Mouse (Mus musculus) heart, adult 2 months (tissue): ENCODE data around the gene Trim47. TPM values are rescaled to one million over a fixed set of nuclear protein-coding genes. Genes with fewer than 3 reads are reported as not detected.

ENCODE experiments used
- DNase-seq, 2 experiments: peaks; one replicate each; pipeline ENCODE4 v3.0.0; 2021
- H3K27ac ChIP-seq: fragments of 200-600 bp; 2 replicates; pipeline ENCODE4 v1.8.1; 2022
- H3K27me3 ChIP-seq: fragments of 200-500 bp; 2 replicates; pipeline ENCODE4 v1.6.1; 2012; ENCODE audit warnings: mild to moderate bottlenecking, low read length, inconsistent platforms, mixed read lengths; ENCODE audit not compliant: control insufficient read depth, insufficient read depth
- H3K36me3 ChIP-seq: fragments of 200-500 bp; 2 replicates; pipeline ENCODE4 v1.6.1; 2012; ENCODE audit warnings: low read length, inconsistent platforms; ENCODE audit not compliant: control insufficient read depth, insufficient read depth
- H3K4me1 ChIP-seq: fragments of 200-500 bp; 2 replicates; pipeline ENCODE4 v1.6.1; 2011; ENCODE audit warnings: low read length; ENCODE audit not compliant: control insufficient read depth, insufficient read depth
- H3K4me3 ChIP-seq: fragments of 200-600 bp; 2 replicates; pipeline ENCODE4 v1.8.1; 2022
- H3K79me2 ChIP-seq: fragments of 200-500 bp; replicated peaks from 2 replicates; pipeline ENCODE4 v1.6.1; 2012; ENCODE audit warnings: mild to moderate bottlenecking, inconsistent platforms, low read length, moderate library complexity, mixed read lengths; ENCODE audit not compliant: control insufficient read depth, insufficient read depth
- H3K9ac ChIP-seq: fragments of 200-500 bp; 2 replicates; pipeline ENCODE4 v1.6.1; 2012; ENCODE audit warnings: low read depth, mild to moderate bottlenecking, control low read depth, inconsistent platforms, low read length, mixed read lengths
- CTCF ChIP-seq: fragments of 200-600 bp; IDR thresholded peaks from 2 replicates; pipeline ENCODE4 v1.8.1; 2022; ENCODE audit warnings: antibody characterized with exemption, mild to moderate bottlenecking, moderate library complexity
- EP300 ChIP-seq: fragments of 200-500 bp; IDR thresholded peaks from 2 replicates; pipeline ENCODE4 v1.6.1; 2011; ENCODE audit warnings: low read depth, low read length, control low read depth; ENCODE audit not compliant: insufficient read depth
- POLR2A ChIP-seq: fragments of 200-500 bp; IDR thresholded peaks from 2 replicates; pipeline ENCODE4 v1.6.1; 2011; ENCODE audit warnings: mild to moderate bottlenecking, low read depth, low read length, control low read depth; ENCODE audit not compliant: insufficient read depth
- WGBS: fragments of 180-500 bp; shearing (Covaris S2); methylation state at CpG from one replicate; pipeline ENCODE4 v1.1.7; 2018; 5-methylcytosine and 5-hydroxymethylcytosine counted together
- intact Hi-C: fragments of 180-260 bp; cut with DNase I; formaldehyde crosslinking; loops from one replicate; pipeline ENCODE4 v1.15.1; 2025
- polyA plus RNA-seq: library from polyadenylated mRNA; depleted of rRNA; stranded (reverse); fragments of >200 nt; gene quantifications from 2 replicates; pipeline ENCODE4 v1.2.3, GENCODE M21; 2012
- total RNA-seq, 2 experiments: library from RNA; stranded (reverse); gene quantifications; 2 replicates each; pipeline ENCODE4 v1.2.3; 2021

Gene Trim47
- total and polyA plus RNA-seq, 3 experiments: 23.1 to 29.5 (median 28.2) TPM

GRCm38 (mm10) chr11:116132366-116133333, 5.6 kb upstream of the Trim47 start:
- H3K79me2 ChIP-seq: no peaks in the 10 kb centered on the region
- peak; percentile 8; the same call in 1 of the 2 replicates for TF ChIP-seq CTCF
- no peak for TF ChIP-seq EP300
- H3K9ac ChIP-seq: no peak overlapping the region
- peaks cover 12% of the 10 kb centered on the region for H3K4me1 ChIP-seq
- peak; percentile 51 to 54 for DNase-seq
- no peaks in the 10 kb centered on the region for H3K27me3 ChIP-seq
- no peak overlapping the region for H3K4me3 ChIP-seq
- H3K36me3 ChIP-seq: no peaks in the 10 kb centered on the region
- intact Hi-C loops: loop anchor here (10.0 kb wide), 1 partner anchor 198 kb away; the partner anchor contains the start of genes Recql5 and Sap30bp
- no peak overlapping the region for H3K27ac ChIP-seq
- 71% methylated on average over 16 of the region's 16 CpGs for WGBS

- 76% methylated on average over 15 of the region's 15 CpGs for WGBS
- no peak for DNase-seq
Measured at GRCm38 (mm10) chr11:116131349-116132170, 4.5 kb upstream of the Trim47 start.

GRCm38 (mm10) chr11:116130488-116131205, 3.6 kb upstream of the Trim47 start, which contains the start of gene Trim65:
Gene Trim65, minus strand, starts transcription at chr11:116131128.
- peak; percentile 92 for DNase-seq
- peak within 1 kb of the TSS; percentile 70 for H3K4me3 ChIP-seq
- peak within 1 kb of the TSS; percentile 88 for H3K9ac ChIP-seq
- peak within 1 kb of the TSS; percentile 96 for H3K27ac ChIP-seq
- peaks cover 14% of the 10 kb centered on the region for H3K4me1 ChIP-seq
- H3K79me2 ChIP-seq: no peaks in the 10 kb centered on the region
- H3K27me3 ChIP-seq: no peaks in the 10 kb centered on the region
- intact Hi-C loops: loop anchor here (1.0 to 10.0 kb wide), 4 partner anchors 22 to 196 kb away; partner anchors contain the start of genes Recql5 and Sap30bp
- TF ChIP-seq CTCF (no peak), EP300 (peak; percentile 83; the same call in 1 of the 2 replicates), POLR2A (peak; percentile 81)
- under 1% methylated on average over 69 of the region's 69 CpGs for WGBS
- no peaks in the 10 kb centered on the region for H3K36me3 ChIP-seq

More at GRCm38 (mm10) chr11:116131349-116132170, 4.5 kb upstream of the Trim47 start:
- H3K4me1 ChIP-seq: peaks cover 14% of the 10 kb centered on the region
- peak overlapping the region; percentile 96 for H3K27ac ChIP-seq
- no peaks in the 10 kb centered on the region for H3K27me3 ChIP-seq
- no peak for TF ChIP-seq CTCF
- TF ChIP-seq POLR2A: no peak
- TF ChIP-seq EP300: no peak
- no peaks in the 10 kb centered on the region for H3K79me2 ChIP-seq
- intact Hi-C loops: loop anchor here (2.0 to 10.0 kb wide), 2 partner anchors 99 to 197 kb away; partner anchors contain the start of genes Recql5 and Sap30bp
- peak overlapping the region; percentile 88 for H3K9ac ChIP-seq
- H3K4me3 ChIP-seq: peak overlapping the region; percentile 70
- H3K36me3 ChIP-seq: no peaks in the 10 kb centered on the region

- Histone ChIP-seq H3K27ac (peak overlapping the region; percentile 96), H3K9ac (peak overlapping the region; percentile 88), H3K36me3 (no peaks in the 10 kb centered on the region), H3K27me3 (no peaks in the 10 kb centered on the region), H3K79me2 (no peaks in the 10 kb centered on the region), H3K4me1 (peaks cover 14% of the 10 kb centered on the region), H3K4me3 (peak overlapping the region; percentile 70)
- intact Hi-C loops: loop anchor here (1.0 to 10.0 kb wide), 4 partner anchors 22 to 195 kb away; partner anchors contain the start of genes Recql5 and Sap30bp
- TF ChIP-seq POLR2A: no peak
- TF ChIP-seq CTCF: no peak
- TF ChIP-seq EP300: no peak
- DNase-seq: no peak
- WGBS: 28% methylated on average over 8 of the region's 8 CpGs
Measured at GRCm38 (mm10) chr11:116129993-116130487, 3.0 kb upstream of the Trim47 start.

- DNase-seq: no peak
- Histone ChIP-seq H3K9ac (peak overlapping the region; percentile 30), H3K36me3 (no peaks in the 10 kb centered on the region), H3K4me3 (no peak overlapping the region; the same call in 1 of the 2 replicates), H3K27me3 (no peaks in the 10 kb centered on the region), H3K4me1 (peaks cover 14% of the 10 kb centered on the region), H3K27ac (peak overlapping the region; percentile 96), H3K79me2 (no peaks in the 10 kb centered on the region)
- intact Hi-C loops: no loop called here
- TF ChIP-seq EP300: no peak
- no peak for TF ChIP-seq POLR2A
- TF ChIP-seq CTCF: no peak
- 74% methylated on average over 9 of the region's 9 CpGs for WGBS
Measured at GRCm38 (mm10) chr11:116129091-116129790, 2.2 kb upstream of the Trim47 start.
